Mouse (Mus musculus) layer of hippocampus, adult 9-10 months (tissue): Measurements from ENCODE around the gene Tyk2.

ENCODE experiments used
- DNase-seq: peaks from one replicate; pipeline ENCODE4 v3.0.0; 2022; ENCODE audit warnings: low spot score

Tyk2 gene

DNA sequence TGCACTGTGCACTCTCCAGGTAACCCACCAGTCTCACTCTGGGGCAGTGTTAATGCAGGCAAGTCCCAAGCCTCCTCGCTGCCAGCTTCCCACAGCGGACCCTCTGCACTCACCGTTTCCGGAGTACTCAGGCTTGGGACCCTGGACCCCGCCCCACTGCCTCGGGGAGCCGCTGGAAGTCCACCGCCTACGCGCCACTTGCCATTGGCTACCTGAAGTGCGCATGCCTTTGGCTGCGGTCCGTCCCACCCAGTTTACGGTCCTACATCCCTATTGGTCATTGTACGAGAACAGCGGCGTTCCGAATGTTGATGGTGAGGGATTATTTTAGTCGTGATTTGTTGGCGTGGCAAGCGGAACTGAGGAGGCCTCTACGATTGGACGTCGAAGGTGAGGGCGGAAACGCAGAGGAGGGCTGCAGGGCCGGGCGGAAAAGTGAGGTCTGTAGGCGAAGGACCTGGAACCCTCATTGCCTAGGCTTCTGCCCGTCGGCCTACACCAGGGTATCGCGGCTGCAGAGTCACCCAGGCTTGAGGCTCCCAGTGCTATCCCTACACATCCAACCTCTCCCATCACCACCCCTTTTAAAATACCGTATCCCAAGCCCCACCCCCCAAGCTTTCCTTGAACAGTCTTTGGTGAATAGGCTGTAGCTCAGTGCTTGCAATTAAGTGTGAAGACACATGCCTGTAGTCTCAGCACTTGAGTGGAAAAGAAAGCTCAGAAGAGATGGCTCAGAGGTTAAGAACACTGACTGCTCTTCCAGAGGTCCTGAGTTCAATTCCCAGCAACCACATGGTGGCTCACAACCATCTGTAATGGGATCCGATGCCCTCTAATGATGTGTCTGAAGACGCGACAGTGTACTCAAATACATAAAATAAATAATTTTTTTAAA lies at the start of gene Tyk2:
Gene Tyk2 (minus strand): TSS at position 185 of the 898 bp plus-strand sequence.
- DNase-seq: peak; percentile 93

DNA sequence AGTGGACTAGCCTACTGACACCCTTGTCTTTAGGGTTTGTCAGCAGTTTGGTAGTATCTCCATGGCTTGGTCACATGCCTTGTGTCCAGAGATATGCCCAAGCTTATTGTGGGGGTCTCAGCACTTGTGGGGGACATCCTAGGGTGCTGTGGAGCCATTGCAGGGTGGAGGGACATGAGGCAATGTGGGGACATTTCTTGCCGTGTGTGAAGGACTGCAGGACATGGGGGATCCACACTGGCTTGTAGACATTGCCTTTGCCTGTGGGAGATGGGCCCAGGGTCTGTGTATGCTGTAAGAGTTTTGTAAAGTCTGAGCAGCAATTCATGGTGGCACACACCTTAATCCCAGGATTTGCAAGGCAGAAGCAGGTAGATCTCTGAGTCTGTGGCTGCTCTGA lies 49.8 kb upstream of the Tyk2 start:
- DNase-seq: no peak

DNA sequence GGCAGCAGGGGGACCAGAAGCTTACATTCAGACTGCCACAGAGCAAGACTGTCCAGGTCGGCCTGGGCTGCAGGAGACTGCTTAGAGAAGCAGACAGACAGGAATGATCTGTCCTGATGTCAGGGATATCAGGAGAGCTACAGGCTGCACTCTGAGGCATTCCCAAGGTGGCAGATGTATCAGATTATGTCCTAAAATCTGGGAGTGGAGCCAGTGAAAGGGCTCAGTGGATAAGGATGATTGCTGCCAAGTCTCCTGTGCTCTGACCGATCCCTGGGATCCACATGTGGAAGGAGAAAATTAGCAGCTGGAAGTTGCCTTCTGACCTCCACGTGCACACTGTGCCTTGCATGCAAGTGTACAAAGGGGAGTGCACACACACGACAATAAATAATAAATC lies 49.4 kb upstream of the Tyk2 start:
- DNase-seq: no peak

DNA sequence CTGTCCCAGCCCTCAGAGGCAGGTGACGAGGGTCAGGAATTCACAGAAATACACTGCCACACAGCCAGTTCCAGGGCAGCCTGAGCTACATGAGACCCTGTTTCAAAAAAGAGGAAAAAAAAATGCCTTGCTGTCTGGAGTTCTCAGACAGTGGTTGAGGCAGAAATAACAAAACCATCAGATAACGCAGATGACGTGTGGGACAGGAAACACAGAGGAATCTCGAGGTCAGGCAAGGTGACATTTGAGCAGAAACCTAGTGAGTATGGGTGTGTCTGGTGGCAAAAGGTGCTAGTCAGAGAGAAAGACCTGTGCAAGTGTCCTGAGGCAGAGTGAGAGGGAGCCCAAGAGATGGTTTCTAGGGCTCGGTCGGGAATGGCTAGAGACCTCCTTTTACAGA lies 41.3 kb upstream of the Tyk2 start:
- no peak for DNase-seq

DNA sequence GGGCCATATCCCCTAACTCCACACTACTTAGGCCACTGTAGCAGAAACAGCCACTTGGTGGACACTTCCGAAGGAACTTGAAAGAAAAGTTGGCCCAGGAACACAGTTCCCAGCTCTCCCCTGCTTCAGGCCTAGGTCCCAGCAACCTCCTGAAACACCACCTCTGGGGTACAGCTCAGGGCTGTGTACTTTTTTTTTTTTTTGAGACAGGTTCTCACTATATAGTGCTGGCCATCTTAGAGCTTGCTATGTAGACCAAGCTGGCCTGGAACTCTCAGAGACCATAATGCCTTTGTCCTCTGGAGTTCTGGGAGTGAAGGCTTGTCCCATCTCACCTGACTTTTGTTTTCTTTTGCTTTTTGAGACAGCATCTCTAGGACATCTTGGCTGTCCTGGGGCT lies 38.1 kb upstream of the Tyk2 start:
- no peak for DNase-seq

DNA sequence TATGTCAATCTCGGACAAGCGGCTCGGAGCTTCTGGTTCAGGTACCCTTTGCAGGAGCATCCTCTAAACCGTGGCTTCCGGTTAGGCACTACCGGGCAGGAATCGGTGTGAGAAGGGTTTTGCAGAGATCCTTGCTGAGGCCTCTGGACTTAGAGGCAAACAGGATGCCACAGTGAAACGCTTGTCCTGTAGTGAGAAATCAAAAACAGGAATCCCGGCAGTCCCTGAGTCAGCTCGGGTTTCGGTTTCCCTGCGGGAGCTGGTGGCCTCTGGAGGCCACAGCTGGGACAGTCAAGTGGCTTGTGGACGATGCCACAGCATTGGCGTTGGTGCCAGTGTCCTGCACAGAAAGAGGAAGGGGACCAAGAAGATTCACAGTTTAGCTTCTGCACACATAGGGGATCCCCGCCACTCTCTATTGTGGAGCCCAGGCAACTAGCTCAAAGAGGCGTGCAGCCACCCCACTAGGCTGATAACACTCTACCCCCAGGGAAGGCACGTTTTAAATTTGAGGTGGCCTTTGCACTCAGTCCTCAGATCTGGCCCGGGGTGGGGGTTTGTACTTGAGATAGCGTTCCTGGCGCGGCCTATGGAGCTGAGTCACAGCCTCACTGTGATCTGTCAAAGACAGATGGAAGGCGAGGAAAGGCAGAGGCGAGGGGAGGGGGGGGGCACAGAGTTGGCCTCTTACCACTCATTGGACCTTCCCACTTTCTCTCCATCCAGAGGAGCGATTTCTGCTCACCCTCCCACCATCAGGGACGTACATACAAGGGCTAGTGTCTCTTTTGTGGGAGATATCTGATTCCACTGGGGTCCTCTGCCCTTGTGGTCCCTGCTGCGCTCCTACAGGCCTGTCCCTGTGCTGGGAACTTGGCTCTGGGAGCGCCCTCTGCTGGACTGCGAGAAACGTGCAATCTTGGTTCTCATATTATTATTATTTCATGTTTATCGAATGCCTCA lies 37.4 kb upstream of the Tyk2 start:
- DNase-seq: no peak

DNA sequence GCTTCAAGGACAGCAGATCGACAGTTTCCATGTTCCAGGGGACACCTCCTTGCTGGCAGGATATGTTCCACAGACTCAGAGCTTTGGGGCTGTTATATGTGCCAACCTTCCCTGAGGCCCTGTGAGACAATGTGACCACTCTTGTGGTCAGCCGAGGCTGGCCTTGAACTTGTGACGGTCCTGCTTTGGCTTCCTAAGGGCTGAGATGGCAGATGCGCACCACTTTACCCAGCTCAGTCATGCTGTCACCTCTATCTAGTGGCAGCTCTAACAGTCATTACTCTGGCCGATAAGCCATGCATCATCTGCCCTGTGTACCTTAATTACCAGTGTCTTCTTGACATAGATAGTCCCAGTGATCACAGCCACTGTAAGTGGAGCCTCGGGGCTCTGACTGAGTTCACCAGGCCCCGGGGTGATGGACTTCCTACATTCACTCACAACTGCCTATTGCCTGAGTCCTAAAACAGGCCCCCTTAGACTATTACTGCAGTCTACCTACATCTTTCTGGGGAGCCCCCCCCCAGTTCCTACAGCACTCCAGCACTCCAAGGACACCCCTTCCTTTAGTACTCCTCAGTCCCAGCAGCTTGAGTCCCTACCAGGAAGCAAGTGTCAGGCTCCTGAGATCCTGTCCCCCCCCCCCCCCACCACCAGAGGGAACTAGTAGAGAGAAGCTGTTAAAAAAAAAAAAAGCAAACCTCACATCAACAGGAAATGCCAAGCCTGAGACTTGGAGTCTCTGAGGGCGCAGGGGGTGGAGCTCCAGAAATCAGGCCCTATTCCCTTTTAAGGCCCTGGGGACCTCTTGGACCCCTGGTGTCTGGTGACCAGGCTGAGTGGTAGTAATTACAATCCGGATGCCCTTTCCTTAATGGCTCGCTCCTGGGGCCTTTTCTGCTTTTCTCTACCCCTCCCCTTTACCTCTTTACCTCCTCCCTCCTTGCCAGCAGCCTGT lies 36.4 kb upstream of the Tyk2 start:
- DNase-seq: no peak

DNA sequence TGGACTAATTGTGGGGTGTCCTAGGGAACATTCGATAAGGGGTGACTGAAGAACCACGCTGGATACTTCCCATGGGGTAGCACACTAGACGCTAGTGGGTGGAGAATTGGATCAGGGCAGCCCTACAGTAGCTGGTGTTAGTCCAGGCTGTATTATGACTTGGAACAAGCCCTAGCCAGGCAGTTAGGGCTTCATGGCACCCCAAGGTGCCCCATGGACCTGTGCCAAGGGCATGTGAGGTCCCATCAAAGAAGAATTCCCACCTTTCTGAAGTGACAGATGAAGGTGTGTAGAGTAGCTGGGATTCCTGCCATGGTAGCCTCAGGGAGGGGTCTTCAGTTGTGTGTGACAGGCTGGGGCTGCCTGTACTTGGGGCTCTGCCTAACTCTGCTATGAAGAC lies 35.5 kb upstream of the Tyk2 start:
- no peak for DNase-seq

DNA sequence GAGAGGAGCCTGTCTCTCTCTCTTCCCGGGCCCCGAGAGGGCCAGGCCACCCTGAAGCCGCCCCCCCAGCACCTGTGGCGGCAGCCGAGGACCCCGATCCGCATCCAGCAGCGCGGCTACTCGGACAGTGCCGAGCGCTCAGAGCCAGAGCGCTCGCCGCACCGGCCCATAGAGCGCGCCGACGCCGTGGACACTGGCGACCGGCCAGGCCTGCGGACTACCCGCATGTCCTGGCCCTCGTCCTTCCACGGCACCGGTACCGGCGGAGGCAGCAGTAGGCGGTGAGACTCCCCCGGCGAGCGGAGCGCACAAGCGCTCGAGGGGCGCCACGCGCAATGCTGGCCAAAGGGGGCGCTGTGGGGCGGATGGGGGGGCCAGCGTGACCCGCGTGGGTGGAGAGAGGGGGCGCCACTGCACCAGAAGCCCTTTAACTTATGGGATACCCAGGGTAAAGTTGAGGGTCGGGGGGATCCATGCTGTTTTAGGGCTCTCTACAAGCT lies 35.0 kb upstream of the Tyk2 start:
- no peak for DNase-seq

DNA sequence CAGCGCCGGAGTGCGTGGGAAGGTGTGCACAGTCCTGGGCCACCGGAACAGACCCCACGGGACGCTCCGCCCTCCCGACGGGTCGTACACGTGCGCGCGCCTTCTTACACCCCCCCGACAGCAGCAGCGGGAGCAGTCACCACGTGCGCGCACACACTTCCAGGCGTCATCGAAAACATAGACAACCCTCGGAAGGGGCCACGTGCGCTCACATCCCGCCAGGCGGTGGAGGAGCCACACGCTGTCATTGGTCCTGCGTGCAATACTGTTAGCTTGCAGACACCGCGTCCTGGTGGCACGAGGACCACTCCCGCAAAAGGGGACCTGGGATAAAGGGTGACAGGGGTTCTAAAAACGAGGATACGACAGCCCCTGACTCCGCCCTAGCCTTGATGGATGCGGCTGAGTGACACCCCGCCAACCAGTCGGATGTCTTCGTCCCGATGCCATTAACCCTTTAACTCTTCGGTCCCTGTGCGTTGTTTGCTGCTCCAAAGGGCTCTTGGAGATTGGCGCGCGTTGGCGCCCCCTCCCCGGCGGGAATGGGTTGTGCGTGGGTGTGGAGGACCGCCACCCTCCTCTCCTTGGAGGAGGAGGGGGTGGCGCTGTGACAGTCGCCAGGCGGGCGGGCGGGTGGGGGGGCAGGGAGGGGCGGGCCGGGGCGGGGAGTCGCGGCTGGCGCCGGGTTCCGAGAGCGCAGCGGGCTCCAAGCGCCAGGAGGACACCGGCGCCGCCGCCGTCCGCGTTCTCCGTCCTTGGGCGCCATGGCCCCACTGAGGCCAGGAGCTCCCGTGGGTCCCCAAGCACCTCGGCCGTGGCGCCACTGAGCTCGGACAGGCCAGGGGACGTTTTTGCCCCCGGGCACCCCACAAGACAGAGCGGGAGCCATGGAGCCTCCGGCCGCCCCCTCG lies 34.3 kb upstream of the Tyk2 start, which contains the start of gene Pde4a:
Gene Pde4a (plus strand): TSS at position 674 of the 911 bp plus-strand sequence.
- no peak for DNase-seq

DNA sequence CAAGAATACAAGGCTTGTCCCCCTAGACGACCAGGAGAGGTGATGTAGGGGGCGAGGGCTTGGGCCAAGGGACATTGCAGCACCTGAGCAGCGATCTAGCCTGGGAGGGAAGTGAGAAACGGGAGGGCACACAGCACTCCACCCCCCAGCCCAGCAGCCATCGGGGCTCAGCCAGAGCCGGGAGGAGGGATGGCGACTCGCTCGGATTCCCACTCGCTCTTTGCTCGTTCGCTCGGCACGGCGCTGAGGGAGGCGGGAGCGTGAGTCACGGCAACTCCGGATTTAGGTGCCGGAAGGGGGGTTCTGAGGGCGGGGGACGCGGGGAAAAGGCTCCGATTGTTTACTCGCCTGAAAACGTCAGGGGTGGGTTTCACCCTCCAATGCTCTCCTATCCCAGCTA lies 33.0 kb upstream of the Tyk2 start:
- no peak for DNase-seq

DNA sequence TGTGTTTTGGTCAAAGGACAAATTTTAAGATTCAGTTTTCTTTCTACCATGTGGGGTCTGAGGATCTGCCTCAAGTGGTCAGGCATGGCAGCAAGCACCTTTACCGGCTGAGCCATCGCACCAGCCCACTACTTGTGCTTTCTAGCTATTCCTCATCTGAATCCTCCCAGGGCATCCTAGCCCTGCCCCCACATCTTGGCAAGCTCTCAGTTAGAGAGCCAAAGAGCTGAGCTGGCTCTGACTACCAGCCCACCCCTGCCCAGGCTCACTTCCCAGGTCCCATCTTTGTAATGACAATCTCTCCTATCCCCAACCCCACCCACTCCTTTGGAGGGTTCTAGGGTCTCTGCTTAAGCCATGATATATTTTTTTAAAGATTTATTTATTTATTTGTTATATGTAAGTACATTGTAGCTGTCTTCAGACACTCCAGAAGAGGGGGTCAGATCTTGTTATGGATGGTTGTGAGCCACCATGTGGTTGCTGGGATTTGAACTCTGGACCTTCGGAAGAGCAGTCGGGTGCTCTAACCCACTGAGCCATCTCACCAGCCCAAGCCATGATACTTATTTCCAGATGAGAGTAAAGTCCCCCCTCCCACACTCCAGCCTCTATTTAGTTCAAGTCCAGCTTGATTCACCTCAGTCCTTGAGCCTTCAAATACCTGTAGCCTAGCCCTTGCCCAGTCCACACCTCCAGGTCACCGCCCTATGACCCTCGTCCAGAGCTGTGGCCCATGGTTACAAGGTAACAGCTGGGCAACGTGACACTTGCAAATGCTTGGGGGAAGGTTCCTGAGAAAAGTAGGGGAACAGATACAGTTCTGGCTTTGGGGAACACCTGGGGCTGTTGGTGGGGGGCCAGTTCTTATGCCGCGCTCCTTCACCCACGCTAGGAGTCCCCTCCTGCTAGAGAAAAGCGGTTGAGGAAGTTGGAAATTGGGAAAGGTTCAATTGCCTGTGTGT lies 32.3 kb upstream of the Tyk2 start:
- DNase-seq: no peak

DNA sequence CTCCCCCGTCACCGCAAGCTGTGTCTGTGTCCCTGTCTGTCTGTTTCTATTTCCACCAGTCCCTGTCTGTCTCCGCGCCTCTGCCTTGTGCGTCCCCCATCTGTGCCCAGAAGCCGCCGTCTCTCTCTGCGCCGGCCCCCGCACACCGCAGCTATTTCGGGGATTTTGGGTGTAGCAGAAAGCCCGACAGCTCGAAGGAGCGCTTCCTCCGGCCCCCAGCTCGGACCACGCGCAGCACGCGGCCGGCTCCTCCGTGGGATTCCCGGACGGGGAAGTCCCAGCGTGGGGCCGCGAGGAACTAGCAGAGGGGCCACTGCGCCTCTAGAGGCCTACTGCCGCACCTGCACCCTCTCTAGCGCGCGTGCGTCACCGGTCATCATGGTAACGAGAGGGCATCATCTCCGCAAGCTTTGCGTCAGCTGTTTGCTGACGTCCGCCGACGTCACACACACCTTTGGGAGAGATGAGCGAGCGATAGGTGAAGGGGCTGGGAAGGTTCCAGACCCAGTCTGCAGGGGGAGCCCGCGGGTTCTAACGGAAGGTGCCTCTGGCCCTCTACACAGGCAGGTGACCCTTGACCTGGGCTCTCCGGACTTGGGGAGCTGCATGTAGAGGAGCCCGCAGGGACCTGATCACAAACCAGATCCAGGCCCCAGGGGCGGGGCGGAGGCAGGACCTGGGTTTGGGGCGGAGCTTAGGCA lies 30.3 kb upstream of the Tyk2 start:
- peak; percentile 88 for DNase-seq

DNA sequence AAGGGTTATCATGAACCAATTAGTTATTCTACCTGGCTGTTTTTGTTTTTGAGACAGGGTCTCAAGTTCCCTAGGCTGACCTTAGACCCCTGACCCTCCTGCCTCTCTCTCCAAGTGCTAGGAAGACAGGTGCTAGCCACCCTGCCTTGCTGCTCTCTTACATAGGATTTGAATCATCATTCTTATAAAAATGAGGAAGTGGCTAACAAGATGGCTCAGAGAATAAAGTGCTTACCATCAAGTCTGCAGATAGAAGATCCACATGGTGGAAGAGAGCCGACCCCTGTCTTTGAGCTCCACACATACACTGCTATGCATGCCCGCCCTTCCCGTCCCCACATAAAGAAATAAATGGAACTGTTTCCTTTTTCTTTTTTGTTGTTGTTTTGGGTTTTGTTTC lies 23.7 kb upstream of the Tyk2 start:
- no peak for DNase-seq

DNA sequence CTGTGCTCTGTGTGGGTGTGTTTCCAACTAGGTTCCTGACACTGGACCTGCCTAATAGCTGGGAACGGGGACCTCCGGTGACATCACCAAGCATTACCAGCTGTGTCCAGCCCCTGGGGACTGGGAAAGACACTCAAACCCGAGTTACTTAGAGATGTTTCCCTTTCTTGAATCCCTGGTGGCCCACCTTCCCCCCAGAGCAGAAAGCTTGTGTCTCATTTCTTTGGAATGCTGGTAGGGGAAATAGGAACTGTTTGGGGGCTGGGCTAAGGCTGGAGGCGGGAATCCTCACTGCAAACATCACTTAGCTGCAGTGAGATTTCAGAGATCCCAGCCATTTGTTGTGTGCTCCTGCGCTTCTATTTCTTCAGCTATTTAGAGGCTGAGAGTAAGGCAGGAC lies 22.8 kb upstream of the Tyk2 start:
- no peak for DNase-seq

DNA sequence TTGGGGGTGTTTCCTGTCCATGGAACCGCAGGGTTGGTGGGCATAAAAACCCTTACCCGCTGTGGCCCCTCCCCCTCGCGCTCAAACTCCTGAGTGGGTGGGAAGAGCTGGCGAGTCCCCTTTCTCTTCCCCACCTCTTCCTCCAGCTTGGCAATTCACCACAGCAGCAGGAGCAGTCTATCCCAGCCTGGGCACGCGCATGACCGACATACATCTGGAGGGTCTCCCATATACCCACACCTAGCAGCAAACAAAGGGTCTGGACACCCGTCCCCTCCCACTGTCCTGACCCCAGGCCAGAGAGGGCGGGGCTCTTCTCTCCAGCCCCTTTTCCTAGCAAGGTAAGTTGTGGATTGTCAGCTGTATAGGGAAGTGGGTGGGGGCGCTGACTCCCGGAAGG lies 22.3 kb upstream of the Tyk2 start:
- no peak for DNase-seq

DNA sequence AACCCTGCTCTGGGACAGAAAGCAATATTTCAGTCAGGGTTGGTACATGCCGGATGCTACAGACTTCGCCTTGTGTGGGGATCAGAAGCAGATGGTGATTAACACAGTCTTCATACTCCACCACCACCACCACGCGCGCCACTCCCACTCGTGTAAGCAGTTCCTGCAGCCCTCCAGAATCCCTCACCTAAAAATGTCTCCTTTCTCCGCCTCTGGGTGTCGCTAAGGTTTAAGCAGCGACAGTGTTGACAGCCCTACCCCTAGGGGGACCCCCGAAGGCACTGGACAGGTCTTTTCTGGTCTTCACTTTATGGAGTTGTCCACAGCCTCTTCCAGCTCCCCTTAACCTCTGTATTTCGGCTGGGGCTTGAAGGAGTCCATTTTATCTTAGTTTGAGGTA lies 21.7 kb upstream of the Tyk2 start:
- no peak for DNase-seq

DNA sequence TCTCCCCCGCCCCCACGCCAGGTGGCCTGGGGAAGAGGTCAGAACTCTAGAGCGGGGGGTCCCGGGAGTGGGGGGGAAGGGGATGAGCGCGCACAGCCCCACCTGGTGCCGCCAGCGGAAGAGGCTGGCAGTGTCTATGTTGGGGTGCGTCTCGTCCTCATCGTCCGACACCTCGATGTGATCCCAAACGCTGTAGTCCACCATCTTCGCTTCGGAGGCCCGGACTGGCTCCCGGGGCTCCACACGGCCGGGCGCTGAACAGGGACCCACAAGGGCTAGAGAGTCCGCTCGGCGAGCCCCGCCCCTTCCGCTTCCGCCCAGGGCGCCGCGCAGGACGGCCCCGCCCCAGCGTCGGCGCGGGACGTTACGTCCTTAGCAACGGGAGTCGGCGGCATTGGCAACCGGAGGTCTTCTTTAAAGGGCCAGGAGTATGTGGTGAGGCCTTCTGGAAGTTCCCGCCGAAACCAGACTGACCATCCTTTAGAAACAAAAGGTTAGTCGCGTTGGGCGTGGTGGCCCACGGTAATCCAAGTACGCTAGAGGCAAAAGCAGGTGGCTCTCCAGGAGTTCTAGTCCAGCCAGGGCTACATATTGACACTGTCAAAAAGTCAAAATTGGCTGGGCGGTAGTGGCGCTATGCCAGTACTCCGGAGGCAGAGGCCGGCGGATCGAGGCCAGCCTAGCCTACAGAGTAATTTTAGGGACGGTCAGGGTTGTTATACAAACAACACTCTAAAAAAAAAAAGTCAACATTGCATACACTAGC lies 18.8 kb upstream of the Tyk2 start, which contains the start of gene Cdc37:
Gene Cdc37 (minus strand): TSS at position 329 of the 766 bp plus-strand sequence.
- peak; percentile 83 for DNase-seq
